Mouse (Mus musculus) spleen, adult 18-20 months (tissue): ENCODE data around the gene Bad.

Source experiments
- DNase-seq, 2 experiments: peaks; one replicate each; pipeline ENCODE4 v3.0.0; 2022; ENCODE audit warnings: mixed read lengths in 2 of 2

Gene Bad

DNA sequence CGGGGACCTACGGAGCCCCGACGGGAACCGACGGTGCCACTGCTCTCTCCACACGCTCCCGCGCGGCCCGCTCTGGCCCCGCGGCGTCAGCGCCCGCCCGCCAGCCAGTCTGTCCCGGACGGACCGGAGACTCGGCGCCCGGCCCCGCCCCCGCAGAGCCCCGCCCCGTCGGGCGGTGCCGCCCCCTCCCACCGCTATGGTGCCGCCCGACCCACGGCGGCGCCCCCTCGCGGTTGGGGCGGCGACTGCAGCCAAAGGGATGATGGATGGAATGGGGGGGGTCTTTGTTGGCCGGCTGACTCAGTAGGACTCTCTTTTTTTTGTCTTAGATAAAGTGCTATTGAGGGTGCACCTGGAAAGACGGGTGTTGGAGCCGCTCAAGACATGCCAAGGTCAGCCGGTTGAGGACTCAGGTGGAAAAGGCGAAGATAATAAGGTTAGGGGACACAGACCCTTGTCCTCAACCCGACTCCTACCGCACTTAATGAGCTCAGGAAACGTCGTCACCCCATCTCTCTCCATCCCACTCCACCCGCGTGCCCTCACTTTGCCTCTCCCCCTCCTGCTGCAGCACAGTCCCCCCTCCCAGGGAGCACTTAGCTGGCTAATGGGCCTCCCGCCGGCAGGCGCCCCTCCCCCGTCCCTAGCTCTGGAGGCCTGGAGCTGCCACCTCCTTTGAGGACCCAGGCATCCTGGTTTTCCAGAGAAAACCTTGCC is 28.2 kb downstream of the Bad start:
- DNase-seq, result peak; percentile 66 to 78

DNA sequence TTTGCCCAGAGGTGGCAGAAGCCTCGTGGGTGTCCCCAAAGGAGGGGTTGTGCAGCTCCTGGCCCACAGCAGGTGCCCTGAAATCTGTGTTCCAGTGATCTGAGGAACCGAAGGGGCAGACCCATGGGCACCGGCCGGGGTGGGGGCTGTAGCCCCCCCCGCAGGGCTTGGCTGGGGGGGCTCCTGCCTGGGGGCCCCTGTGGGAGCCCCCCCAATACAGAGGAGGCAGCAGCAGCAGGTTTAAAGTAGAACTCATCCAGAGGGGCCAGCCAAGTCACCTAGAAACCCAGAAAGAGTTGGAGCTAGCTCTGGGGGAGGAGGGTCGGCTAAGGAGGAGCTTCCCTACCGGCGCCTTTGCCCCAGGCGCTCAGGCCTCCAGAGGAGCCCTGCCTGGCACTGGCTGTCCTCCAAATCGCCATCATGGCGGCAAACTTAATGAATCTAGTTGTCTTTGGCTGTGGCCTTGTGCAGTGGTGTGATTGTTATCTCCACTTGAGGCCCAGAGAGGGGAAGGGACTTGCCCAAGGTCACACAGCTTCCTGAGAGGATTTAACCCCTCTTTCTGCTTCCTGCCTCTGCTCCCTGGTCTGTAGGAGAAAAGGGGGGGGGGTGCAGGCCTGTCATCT is 28.9 kb downstream of the Bad start:
- no peak for DNase-seq

DNA sequence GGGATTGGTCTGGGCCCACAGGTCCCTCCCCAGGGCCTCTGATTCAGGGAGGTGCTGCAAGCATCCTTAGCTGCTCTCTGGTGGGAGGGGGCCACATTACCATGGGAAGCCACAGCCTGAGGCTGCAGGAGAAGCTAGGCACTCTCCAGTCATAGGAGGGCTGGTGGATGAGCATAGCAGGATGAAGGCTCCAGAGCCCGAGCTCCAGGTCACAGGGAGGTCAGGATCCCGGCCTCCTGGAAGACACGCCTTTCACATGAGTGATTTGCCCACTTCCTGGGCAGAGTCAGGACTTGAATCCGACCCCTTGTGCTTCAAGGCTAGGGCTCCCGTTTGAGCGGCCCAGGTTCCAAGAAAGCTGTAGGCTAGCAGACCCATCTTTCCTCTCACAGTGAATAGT is 30.0 kb downstream of the Bad start:
- DNase-seq, result no peak

DNA sequence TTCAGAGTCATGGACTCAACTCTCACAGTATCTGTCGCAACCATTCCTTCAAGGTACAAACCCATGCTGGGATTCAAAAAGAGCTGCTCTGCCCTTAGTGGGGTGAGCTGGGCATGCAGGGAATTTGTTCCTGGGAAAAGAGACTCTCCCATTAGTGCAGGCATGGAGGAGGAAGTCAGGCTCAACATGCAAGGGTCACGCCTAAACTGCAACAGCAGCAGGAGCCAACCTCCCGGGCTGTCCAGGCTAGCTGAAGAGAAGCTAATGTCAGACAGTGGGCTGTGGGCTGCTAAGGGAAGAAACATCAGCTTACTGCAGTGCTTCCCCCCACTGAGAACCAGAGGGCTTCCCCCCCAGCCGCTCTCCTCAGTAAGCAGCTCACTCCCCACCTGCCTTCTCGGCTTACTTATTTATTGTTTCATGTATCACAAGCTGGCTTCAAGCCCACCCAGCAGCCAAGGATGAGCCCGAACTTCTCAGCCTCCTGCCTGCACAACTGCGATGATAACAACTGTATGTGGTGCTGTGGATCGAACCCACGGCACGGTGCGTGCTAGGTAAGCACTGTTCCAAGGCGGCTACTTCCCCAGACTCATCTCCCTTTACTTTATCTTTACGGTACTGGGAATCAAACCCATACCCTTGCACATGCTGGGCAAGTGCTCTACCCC is 30.7 kb downstream of the Bad start:
- no peak for DNase-seq

DNA sequence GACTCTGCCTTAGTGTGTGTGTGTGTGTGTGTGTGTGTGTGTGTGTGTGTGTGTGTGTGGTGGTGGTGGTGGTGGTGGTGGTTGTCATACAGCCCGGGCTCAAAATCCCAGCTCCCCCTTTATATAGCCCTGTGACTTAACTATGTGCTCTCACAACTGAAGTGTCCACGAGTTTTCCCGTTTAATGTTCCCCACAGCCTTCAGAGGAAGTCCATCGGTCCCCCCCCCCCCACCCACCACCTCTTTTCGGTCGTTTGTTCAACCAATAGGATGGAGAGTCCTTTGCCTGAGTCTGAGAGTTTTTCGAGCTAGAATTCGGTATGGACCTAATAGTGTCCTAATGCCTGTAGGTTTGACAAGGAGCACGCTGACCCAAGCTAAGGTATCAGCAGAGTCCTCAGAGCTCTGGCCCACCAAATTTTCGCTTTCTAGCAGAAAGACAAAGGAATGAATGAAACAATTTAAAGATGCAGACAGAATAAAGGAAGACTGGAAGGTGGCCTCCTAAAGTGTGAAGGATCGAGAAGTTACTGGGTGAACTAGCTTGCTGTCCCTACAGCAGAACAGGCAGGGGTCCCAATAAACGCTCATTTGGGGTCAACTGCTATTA is 32.0 kb downstream of the Bad start:
- DNase-seq, result no peak

DNA sequence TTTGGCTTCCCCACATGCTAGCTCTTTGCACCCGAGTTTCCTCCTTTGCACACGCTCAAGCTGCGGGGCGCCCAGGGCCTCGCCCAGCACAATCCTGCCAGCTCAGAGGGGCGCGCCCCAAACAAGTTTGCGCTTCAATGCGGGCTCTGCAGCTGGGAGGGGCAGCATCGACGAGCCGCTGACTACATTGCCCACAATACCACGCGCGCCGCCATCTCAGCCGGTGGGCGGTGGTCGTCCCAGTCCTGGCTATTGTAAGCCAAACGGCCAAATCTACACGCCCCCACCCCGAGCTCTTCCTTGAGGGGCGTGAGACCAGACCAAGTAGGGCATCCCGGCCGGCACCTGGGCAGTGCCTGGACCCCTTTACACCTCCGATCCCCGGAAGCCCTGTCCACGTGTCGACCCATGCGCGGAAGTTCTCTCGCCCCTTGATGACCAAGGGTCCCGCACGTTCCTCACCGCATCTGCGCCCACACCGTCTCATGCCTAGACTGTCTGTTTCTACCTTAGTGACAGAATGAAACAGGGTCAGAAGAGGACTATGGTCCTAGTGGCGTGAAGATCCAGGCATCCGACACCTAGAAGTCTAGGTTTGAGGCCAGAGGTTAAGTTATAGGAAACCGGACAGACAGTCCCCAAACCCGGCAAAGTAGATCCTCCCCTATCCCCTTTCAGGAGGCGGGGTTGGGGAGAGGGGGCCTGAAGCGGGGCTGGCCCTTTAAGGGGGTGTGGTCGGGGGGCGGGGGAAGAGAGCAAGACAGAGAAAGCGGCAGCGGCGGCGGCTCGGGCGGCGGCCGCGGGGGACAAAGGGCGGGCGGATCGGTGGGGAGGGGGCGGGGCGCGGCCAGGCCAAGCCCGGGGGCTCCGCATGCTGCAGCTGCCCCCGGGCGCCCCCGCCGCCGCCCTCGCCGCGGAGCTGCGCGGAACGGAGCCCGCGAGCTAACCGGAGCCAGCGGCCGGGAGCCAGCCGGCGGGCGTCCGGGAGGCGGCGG is 32.8 kb downstream of the Bad start, which contains the start of gene Ppp1r14b:
Ppp1r14b (plus strand) TSS at position 758 of the 995 bp plus-strand sequence.
- DNase-seq, result peak; percentile 64 to 75

DNA sequence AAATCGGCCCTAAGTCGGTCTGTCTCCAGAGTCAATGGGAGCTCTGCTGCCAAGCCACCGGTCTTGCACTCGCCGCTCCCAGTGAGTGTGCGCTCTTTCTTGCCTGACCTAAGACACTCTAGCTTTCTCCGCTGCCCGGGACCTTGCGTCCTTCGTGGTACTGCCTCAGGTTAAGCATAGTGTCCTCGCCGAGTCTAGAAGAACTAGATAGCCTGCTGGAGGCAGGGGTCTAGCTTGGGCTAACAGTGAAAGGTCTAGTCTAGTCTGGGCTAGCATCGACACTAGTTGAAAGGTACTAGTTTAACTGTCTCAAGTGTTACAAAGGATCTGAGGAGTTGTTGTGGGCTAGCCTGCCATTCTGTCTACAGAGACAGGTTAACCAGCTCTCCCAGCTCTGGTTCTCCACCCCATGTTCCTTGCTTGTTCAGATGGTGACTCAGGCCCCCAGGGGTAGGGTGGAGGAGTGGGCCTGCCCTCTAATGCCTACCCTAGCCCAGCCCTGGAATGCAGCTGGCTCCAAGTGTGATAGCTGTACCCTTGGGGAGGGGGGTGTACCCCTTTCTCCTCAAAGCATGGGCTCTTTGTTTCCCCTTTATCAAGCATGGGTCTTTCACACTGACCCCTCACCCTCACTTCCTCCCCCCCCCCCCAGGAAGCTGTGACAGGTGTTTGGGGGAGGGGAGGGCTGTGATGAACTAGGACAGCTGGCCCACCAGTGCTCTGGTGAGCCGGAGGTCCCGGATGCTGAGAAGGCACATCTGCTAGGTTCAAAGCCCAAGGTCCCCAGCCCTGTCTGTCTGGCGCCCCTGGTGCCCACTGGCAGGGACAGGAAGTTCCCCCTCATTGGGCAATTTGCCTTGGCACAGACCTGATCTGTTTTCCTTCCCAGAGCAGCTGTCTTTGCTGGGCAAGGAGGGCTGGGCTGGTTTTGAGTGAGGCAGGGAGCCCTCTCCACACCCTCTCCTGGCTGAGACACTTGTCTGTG is 34.2 kb downstream of the Bad start, which contains the start of gene Plcb3:
Plcb3 (minus strand) TSS at position 934 of the 985 bp plus-strand sequence.
- peak in 1 of 2 experiments; percentile 42 for DNase-seq

DNA sequence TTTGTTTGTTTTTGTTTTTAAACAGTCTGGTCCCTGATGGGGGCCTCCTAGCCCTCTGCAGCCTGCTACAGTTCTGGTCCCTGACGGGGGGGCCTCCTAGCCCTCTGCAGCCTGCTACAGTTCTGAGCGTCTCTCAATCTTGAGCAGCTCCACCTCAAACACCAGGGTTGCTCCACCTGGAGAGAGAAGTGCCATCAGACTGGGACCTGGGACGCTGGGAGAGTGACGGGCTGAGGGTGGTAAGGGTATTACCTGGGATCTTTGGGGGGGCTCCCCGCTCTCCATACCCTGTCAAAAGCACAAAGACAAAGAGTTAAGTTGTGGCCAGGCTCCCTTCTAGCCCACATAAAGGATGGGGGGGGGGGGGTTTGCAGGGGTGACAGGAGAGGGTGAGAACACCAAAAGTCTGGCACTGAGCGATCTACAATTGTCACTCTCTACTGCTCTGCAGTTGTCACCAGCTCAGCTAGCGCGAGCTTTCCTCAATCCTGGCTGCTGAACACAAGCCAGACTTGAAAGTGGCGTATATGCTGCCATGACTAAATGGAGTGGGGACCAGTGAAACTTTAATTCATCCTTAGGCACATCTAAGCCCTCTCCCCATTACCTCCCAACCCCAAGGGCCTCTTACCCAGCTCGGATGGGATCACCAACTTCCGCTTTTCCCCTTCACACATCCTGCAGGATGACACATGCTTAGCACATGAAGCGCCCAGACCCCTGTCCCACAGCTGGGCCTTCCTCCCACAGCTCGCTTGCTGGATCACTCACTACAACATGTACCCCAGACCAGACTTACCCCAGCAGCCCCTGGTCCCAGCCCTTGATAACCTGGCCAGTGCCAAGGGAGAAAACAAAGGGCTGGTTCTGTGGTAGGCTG is 36.3 kb downstream of the Bad start:
- DNase-seq, result no peak

DNA sequence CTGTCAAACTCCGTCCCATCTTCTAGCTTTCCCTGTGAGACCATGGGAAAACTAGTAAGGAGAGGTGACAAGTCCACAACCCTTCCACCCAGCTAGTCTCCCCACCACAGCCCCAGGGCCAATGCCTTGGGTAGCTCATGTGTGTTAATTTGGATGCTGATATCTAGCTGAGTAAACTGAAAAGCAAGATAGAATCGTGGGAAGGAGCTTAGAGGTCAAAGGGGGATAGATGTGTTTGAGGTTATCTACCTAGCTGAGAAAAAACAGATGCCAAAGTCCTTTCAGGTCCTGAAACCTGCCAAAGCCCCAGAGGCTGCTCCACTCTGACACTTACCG is 36.9 kb downstream of the Bad start:
- no peak for DNase-seq

DNA sequence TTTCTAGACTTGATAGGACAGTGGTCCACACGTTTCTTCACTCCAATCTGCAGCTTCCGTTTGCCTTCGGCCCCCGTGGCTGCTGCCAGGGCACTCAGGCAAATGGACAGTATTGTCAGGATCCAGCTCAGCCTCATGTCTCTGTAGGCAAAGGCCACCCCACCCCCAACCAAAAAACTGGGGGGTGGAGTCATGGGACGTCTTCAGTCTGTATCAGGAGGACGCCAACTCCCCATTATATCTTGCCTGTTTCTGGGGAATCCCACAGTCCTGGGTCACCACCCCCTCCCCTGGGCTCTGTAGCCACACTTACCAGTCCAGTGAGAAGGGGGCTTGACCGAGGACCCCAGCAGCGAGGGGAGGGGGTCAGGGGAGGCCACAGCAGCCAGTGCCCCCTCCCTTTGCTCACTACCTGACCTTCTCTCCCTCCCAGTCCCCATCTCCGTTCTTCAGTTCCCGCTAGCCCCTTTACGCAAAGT is 37.4 kb downstream of the Bad start:
- no peak for DNase-seq

DNA sequence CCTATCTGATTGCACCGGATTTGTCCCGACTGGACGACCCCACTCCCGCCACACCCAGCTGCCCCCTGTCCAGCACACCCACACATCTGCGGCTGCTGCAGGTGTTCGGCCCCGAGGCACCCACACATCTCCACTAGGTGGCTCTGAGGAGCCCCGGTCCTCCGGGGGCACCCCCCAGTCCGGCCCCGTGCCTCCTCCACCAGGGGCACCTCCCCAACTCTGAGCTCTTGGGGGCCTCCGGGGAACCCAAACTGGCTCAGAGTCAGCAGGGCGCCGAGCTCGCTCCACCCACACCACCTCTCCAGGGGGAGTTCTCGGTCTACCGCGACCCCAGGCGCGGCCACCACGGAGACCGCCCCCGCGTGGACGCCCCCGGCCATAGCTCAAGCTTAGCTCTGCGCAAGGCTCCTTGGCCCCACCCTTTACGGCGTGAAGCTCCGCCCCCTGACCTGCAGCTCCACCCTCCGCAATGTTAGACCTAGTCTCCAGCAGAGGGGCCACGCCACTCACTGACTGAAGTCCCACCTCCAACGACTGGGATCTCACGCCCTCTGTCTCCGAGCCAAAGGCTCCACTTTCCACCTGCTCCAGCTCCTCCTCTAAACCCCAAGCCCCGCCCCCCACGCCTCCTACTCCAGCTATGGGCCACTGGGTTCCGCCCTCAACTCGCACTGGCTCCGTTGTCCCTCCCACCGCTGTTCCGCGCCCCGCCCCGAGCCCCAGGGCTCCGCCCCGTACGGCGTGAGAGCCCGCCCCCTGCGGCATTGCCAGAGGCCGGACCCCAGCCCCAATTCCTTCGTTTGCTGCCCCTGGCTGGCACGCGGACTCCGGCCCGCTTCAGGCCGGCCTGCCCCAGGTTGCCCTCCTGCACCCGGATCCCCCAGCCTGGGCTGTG is 38.1 kb downstream of the Bad start:
- DNase-seq, result peak; percentile 99

DNA sequence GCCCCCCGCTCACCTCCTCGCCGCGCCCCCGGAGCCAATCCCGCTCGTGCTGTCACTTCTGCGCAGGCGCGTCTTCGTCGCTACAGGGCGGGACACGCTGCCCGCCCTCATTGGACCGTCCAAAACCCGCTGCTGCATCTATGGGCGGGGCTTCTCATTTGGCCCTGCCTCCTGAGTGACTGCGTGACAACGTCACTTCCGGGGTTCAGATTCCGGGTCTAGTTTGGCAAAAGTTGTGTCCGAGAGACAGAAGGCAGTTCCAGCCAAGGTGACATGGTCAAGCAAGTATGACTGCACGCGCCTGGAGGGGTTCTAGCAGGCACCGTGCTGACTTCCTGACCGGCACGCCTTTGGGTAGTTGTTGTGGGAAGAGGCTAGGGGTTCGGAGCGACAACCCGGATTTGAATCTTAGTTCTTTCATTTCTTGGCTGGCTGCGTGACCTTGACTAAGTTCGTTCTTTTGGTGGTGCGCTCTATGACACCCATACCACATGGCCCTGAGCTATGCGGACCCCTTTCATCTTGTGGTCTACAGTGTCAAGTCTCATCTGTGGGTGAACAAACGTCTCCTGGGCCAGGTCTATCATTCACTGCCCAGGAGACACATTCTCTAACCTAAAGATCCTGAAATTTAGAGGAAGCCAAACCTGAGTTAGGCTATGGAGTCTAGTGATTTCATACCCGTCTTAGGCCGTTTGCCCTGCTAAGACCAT is 38.9 kb downstream of the Bad start, which contains the start of gene Fkbp2:
Fkbp2 (minus strand) TSS at position 121 of the 713 bp plus-strand sequence.
- peak; percentile 97 to 98 for DNase-seq

DNA sequence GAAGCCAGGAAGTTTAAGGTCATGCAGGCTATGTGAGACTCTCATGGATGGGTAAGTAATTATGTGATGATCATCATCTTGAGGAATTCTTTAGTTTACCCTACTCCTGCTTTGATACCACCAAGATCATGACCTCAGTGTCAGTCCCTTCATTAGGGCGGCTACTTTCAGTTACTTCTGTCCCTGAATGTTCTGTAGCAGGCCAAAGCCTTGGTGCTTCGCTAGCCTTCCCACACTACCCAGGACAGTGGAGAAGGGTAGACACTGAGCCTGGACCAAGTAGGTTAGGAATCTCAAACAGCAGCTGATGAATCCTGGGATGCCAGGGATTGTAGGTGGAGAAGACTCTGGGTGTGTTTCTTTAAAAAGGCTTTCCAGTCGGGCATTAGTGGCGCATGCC is 39.8 kb downstream of the Bad start:
- no peak for DNase-seq

DNA sequence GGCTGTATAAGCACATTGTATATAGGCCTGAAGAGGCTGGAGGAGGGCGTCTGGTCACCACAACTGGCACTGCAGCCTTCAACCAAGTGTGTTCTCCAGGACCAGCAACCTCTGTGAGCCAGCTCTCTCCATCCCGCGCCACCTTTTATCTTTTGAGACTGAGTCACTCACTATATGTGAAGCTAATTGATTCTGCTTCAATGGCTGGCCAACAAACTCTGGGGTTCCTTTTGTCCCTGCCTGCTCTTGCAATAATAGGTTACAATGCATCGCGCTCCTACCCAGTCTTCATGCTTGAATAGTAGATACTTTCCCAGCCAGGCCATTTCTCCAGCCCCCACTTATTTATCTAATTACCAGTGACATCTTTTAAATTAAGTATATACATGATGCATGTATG is 42.0 kb downstream of the Bad start:
- DNase-seq, result no peak

DNA sequence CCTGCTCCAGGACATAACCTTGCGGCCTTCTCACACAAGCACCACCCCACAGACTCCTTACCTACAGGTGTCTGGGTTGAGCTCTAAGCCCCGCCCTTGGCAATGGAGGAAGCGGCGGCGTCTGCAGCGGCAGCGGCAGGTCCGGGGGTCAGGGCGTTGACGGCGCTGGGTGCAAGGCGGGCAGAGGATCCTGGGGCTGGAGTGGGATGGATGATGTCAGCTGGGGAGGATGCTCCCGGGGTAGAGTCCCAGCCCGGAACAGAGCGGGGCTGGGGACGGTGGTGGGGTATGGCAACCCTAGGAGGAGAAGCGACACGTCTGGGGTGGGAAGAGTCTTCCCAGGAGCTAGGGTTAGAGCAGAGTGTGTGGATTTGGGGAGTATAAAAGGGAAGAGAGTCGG is 43.6 kb downstream of the Bad start:
- DNase-seq, result no peak

DNA sequence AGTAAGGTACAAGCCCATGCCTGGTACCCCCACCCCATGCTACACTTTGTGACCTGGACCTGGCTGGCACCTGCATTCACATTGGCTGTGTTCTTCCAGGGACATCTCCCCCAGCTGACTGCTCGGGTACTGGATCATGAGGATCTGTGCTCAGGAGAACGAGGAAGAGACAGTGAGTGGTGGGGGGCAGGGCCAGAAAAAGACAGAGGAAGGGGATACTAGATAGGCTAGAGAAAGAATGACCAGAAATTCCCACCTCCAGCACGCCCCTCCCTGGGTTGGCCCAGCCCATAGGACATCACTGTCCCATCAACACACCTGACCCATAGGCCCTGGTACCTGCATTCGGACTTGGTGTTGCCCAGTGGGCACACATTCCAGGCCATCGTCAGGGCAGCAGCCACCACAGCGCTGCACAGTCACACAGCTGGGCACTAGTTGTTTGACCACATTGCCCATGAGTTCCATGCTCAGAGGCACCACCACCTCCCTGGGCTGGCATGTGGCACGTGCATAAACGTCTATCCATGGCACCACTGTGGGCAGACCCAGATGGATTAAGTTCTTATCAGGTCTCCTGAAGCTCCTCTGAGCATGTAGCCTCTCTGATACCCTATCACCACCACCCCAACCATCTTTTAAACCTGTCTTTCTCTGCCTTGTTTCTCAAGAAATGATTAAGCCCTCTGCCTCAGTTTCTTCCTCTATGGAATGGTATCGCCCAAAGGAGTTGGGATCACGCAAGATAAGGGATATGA is 44.5 kb downstream of the Bad start:
- DNase-seq, result no peak
